Mouse (Mus musculus) hindbrain, embryonic 14.5 days (tissue): ENCODE data around the gene Ggta1. TPM values are rescaled to one million over a fixed set of nuclear protein-coding genes. Genes with fewer than 3 reads are reported as not detected.

Experiments used
- ATAC-seq: fragments of 200-750 bp; cut with Nextera tagmentation; 2 replicates; pipeline ENCODE4 v1.8.0; 2017; ENCODE audit warnings: moderate number of reproducible peaks, mild to moderate bottlenecking, moderate TSS enrichment, moderate library complexity; ENCODE audit not compliant: low FRiP score
- DNase-seq: peaks from one replicate; pipeline ENCODE4 v3.0.0-alpha.2; 2015; ENCODE audit warnings: low spot score
- H3K27ac ChIP-seq: fragments of 300-500 bp; sonication (generic); 2 replicates; pipeline ENCODE4 v1.5.1; 2014; ENCODE audit warnings: mild to moderate bottlenecking, moderate library complexity
- H3K27me3 ChIP-seq: fragments of 300-500 bp; sonication (generic); 2 replicates; pipeline ENCODE4 v1.6.1; 2014; ENCODE audit warnings: mild to moderate bottlenecking, low read length, mixed read lengths; ENCODE audit not compliant: control insufficient read depth, insufficient read depth
- H3K36me3 ChIP-seq: fragments of 300-500 bp; sonication (generic); replicated peaks from 2 replicates; pipeline ENCODE4 v1.6.1; 2014; ENCODE audit not compliant: control insufficient read depth, insufficient read depth
- H3K4me1 ChIP-seq: fragments of 300-500 bp; sonication (generic); replicated peaks from 2 replicates; pipeline ENCODE4 v1.6.1; 2014; ENCODE audit warnings: antibody characterized with exemption, low read length, mixed read lengths; ENCODE audit not compliant: control insufficient read depth, insufficient read depth
- H3K4me2 ChIP-seq: fragments of 300-500 bp; sonication (generic); replicated peaks from 2 replicates; pipeline ENCODE4 v1.6.1; 2014; ENCODE audit warnings: mild to moderate bottlenecking, moderate library complexity
- H3K4me3 ChIP-seq: fragments of 300-500 bp; sonication (generic); replicated peaks from 2 replicates; pipeline ENCODE4 v1.5.1; 2014; ENCODE audit warnings: mild to moderate bottlenecking, low read length
- H3K9ac ChIP-seq: fragments of 300-500 bp; sonication (generic); 2 replicates; pipeline ENCODE4 v1.6.1; 2014
- H3K9me3 ChIP-seq: fragments of 300-500 bp; sonication (generic); 2 replicates; pipeline ENCODE4 v1.6.1; 2016; ENCODE audit warnings: low read length; ENCODE audit not compliant: control insufficient read depth
- WGBS: fragments of 180-500 bp; shearing (Covaris S2); extraction: QIAGEN DNeasy Blood & Tissue Kit; methylation state at CpG from one replicate; pipeline ENCODE4 v1.1.7; 2014; 5-methylcytosine and 5-hydroxymethylcytosine counted together
- polyA plus RNA-seq: library from polyadenylated mRNA; unstranded; fragments of >200 nt; fragmentation: Nextera tagmentation; extraction: Ambion mirVana; gene quantifications from 2 replicates; pipeline ENCODE4 v1.2.1, GENCODE M21; 2014

Ggta1 gene
- polyA plus RNA-seq, 1 experiment from 2014 or later, result 8.4 TPM

DNA sequence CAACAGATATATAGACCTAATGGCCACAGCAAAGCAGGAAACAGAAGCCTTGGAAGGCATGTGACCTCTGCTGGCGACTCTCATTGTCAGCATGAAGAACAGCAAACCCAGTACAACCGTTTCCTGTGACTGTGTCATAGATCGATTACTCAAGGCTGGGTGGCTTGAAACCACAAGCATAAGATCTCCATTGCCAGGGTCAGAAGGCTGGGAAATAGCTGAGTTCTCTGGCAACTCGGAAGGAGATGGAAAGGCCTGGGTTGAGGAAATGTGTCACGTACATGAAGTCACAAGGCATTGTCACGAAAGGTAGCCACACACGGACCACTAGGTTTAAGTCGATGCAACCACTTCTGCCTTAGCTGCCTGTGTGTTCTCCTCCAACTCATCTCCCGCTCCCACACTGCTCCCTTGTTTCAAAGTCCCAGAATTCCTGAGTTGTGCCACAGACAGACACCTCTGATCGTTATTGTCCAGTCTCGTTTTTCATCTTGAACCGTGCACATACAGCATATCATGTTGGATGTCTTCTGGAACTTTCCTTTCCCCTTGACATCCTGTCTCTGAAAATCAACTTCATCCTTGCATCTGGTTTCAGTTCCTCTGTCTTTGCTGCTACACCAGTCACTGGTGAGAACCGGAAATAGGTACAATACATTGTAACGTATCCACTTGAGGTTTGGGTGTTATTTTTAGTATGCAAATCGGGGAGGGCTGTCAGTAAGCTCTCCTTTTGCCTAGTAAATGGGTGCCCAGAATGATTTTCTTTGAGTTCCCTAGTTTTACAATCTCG, 32.7 kb upstream of the Ggta1 start:
- no peak overlapping the region for H3K9ac ChIP-seq
- H3K4me3 ChIP-seq, result no peak overlapping the region
- ATAC-seq (no peak), DNase-seq (no peak)
- H3K27me3 ChIP-seq, result no peaks in the 10 kb centered on the region
- 87% methylated on average over 16 of the region's 16 CpGs for WGBS
- H3K9me3 ChIP-seq, result no peaks in the 10 kb centered on the region
- no peak overlapping the region for H3K4me2 ChIP-seq
- H3K27ac ChIP-seq, result no peak overlapping the region
- no peaks in the 10 kb centered on the region for H3K4me1 ChIP-seq
- no peaks in the 10 kb centered on the region for H3K36me3 ChIP-seq

DNA sequence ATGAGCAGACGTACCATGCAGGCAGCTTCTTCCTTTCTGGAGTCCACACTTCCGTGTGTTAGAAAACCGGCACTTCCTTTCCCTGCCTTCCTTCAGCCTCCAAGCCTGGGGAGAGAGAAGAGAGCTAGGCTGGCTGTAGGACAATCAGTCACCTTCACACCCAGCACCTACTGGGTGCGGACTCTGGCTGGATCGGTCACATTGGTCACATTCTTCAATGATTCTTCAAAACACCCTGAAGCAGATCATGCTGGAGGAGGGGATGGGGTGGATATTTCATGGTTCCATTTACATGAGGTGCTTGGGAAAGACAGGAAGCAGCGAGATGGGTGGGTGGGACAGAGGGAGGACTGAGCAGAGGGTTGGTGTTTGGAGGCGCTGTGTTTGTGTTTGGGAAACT, 30.5 kb upstream of the Ggta1 start:
- no peak overlapping the region for H3K4me3 ChIP-seq
- no peaks in the 10 kb centered on the region for H3K27me3 ChIP-seq
- H3K36me3 ChIP-seq, result no peaks in the 10 kb centered on the region
- no peak overlapping the region for H3K9ac ChIP-seq
- no peaks in the 10 kb centered on the region for H3K9me3 ChIP-seq
- ATAC-seq (no peak), DNase-seq (no peak)
- no peak overlapping the region for H3K4me2 ChIP-seq
- 86% methylated on average over 7 of the region's 7 CpGs for WGBS
- no peak overlapping the region for H3K27ac ChIP-seq
- H3K4me1 ChIP-seq, result no peaks in the 10 kb centered on the region

DNA sequence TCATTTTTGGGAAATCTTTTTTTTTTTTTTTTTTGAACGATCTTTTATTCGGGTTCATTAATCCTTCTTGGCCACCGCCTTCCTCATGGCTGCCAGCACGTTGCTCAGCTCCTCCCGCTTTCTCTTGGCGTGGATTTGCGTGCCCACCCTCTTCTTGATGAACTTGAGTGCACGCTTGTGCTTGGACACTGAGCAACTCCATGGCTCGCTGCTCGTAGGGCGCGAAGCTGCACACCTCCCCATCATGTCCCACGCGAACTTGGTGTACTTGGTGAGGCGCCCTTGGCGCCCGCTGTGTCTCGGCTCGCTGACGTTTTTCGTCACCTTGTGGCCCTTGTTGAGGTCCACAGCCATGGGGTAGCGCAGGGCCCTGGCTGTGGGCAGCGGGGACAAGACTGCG, 28.1 kb upstream of the Ggta1 start:
- 89% methylated on average over 24 of the region's 24 CpGs for WGBS
- H3K4me2 ChIP-seq, result no peak overlapping the region

DNA sequence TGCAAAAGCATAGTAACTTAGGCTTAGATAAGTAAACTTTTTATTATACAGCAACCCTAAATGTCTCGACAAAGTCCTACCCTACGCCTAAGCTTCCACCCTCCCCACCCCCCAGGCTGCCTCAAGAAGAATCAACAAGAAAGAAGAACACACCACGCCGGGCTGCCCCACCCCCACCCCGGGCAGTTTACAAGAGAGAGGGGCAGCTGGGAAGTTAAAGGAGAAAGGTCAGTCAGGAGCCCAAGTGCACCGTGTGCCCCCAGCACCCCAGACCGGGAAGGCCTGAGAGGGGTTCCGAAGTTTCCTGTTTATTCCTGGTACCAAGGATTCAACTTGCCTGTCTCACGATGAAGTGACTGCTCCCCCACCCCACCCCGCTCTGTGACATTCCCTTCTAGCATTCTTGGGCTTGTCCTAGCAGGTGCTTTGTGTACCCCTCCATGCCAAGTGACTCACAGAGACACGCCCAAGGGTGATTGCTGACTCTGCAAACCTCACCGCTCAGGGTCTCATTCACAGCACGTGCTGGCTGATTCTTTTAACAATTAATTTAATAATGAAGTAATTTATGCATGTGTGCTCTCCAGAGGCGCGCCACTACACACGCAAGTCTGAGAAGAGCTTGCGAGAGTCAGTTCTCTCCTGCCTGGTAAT, 27.6 kb upstream of the Ggta1 start:
- ATAC-seq (peak; percentile 46; the same call in 1 of the 2 replicates), DNase-seq (no peak)
- Histone ChIP-seq H3K27me3 (no peaks in the 10 kb centered on the region), H3K27ac (no peak overlapping the region), H3K9me3 (no peaks in the 10 kb centered on the region), H3K4me3 (no peak overlapping the region), H3K4me1 (no peaks in the 10 kb centered on the region), H3K4me2 (peak overlapping the region; percentile 15; the same call in 1 of the 2 replicates), H3K36me3 (no peaks in the 10 kb centered on the region), H3K9ac (no peak overlapping the region)
- WGBS, result 20% methylated on average over 17 of the region's 17 CpGs

More for the DNA sequence above, 28.1 kb upstream of the Ggta1 start:
- Histone ChIP-seq H3K4me1 (no peaks in the 10 kb centered on the region), H3K27me3 (no peaks in the 10 kb centered on the region), H3K4me3 (no peak overlapping the region), H3K9me3 (no peaks in the 10 kb centered on the region), H3K9ac (no peak overlapping the region), H3K27ac (no peak overlapping the region), H3K36me3 (no peaks in the 10 kb centered on the region)
- DNase-seq, result no peak
- 0 out of 2 replicates have a peak, but pooled peaks have one; percentile 24 for ATAC-seq

DNA sequence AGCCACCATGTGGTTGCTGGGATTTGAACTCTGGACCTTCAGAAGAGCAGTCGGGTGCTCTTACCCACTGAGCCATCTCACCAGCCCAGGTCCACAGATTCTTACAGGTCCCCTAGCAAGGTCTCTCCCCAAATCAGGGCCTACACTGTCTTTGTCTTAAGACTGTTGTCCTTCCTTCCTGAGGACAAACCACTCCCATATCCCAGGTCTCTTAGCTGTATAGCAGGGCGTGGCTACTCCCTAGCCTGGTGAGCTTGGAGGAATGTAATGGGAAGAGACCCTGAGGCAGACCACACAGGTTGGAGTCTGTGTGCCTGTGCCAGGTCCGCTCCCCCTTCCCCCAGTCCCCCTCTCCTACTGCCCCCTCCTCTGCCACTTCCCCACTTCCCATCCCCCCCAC, 24.7 kb upstream of the Ggta1 start:
- no peak for DNase-seq
- Histone ChIP-seq H3K4me1 (no peaks in the 10 kb centered on the region), H3K4me3 (no peak overlapping the region), H3K9ac (no peak overlapping the region), H3K9me3 (no peaks in the 10 kb centered on the region), H3K27me3 (no peaks in the 10 kb centered on the region), H3K36me3 (no peaks in the 10 kb centered on the region), H3K27ac (no peak overlapping the region), H3K4me2 (no peak overlapping the region)
- ATAC-seq, result no peak
- 79% methylated on average over 3 of the region's 3 CpGs for WGBS

DNA sequence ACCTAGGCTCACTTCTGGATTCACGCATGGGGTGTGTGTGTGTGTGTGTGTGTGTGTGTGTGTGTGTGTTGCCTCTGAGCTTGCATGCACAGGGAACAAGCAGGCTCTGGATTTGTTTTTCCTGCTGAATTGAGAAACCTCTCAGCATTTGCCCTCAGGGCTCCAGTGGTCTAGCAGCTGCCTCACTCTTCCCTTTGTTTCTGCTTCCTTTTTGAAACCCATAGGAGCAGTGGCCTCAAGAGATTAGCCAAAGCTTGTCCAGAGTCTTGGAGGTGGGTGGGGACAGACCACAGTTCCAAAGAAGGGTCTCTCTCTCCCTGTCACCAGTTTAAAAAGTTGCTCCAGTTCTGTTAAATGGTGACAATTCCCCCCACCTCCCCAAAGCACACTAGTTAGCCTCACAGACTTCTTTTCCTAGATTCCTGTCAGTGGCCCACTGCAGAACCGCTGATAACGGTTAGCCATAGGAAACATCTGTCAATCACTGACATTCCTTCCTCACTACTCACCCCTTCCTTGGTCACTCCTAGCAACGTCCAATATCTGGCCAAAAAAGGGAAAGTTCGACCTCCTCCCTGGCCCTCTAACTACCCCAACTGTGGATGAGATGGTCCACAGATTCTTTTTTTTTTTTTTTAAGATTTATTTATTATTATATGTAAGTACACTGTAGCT, 24.1 kb upstream of the Ggta1 start:
- Histone ChIP-seq H3K27me3 (no peaks in the 10 kb centered on the region), H3K4me1 (no peaks in the 10 kb centered on the region), H3K27ac (no peak overlapping the region), H3K36me3 (no peaks in the 10 kb centered on the region), H3K4me2 (no peak overlapping the region), H3K4me3 (no peak overlapping the region), H3K9ac (no peak overlapping the region), H3K9me3 (no peaks in the 10 kb centered on the region)
- DNase-seq (no peak), ATAC-seq (no peak)
- WGBS, result 28% methylated on average over 5 of the region's 5 CpGs

DNA sequence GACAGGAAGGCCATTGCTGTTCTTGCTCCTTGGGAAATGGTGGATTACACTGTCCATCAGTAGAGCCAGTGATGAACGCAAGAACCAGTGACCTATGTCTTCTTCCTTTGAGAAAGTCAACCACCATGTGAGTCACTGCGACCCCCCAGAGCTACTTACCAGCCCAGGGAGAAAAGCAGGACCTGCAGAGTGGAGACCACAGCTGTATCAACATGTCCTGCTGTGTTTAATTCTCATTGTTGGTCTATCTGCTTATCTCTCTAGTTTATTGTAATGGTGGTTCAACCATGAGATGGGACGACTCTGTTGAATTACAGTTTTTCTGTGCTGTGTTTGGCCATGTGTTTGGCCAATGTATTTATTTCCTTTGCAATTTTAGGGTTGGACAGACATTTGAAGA, 21.1 kb upstream of the Ggta1 start:
- Histone ChIP-seq H3K27me3 (no peaks in the 10 kb centered on the region), H3K4me2 (no peak overlapping the region), H3K27ac (no peak overlapping the region), H3K9me3 (no peaks in the 10 kb centered on the region), H3K4me3 (no peak overlapping the region), H3K4me1 (peaks cover 5% of the 10 kb centered on the region; the same call in 1 of the 2 replicates), H3K9ac (no peak overlapping the region), H3K36me3 (no peaks in the 10 kb centered on the region)
- no peak for ATAC-seq
- WGBS, result 88% methylated on average over 3 of the region's 3 CpGs
- DNase-seq, result no peak

DNA sequence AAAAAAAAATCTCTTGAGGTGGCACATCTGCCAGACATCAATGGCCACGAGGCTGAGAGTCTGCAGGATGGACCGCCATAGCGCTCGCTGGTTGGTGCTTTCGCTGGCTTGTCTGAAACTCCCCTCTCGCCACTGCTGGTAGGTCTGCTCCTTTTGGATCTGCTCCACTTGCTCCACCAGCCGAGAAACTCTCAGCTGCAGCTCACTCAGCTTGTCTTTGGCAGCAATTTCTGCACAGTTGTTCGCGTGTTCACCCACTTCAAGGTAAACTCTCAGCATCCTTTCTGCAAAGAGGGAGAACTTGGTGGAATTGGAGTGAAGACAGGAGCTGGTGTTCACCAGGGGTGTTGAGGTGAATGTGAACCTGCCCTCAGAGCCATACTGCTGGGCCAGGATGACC, 20.4 kb upstream of the Ggta1 start:
- Histone ChIP-seq H3K4me1 (peaks cover 5% of the 10 kb centered on the region; the same call in 1 of the 2 replicates), H3K27me3 (no peaks in the 10 kb centered on the region), H3K9me3 (no peaks in the 10 kb centered on the region), H3K9ac (no peak overlapping the region), H3K36me3 (no peaks in the 10 kb centered on the region), H3K4me3 (no peak overlapping the region), H3K4me2 (no peak overlapping the region), H3K27ac (no peak overlapping the region)
- WGBS, result 91% methylated on average over 9 of the region's 9 CpGs
- ATAC-seq, result no peak
- no peak for DNase-seq

DNA sequence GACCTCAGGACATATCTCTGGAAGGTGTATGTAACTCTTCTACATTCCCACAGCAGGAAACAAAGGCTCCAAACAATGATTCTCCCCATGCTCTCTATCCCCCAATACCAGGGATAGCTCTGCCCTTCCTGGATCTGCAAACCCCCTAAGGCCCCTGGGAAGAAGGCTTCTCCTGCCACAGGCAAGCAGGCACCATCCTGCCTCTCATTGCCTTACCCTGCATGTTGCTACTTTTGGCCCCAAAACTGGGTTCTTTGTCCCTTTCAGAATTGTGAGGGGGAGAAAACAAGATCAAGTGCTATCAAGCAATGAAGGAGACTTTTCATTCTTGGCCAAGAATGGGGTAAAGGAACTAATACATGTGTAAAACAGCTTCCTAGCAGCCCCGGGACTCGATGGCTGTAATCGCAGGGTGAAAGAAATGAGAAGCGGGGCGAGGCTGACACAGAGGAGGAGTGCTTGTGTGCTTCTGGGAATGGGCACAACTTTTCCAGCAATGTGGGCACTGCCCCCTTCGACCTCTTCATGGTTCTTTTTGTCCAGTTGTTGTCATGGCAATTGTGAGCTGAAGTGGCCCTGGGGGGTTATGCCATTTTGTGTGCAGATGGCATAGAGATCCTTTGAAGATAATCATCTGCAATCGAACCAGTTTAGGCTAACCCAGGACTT, 18.4 kb upstream of the Ggta1 start:
- Histone ChIP-seq H3K4me1 (peaks cover 5% of the 10 kb centered on the region; the same call in 1 of the 2 replicates), H3K4me2 (no peak overlapping the region)
- 39% methylated on average over 7 of the region's 7 CpGs for WGBS

More for the DNA sequence above, 18.4 kb upstream of the Ggta1 start:
- Histone ChIP-seq H3K4me3 (no peak overlapping the region), H3K9me3 (no peaks in the 10 kb centered on the region), H3K36me3 (no peaks in the 10 kb centered on the region), H3K27me3 (no peaks in the 10 kb centered on the region), H3K9ac (no peak overlapping the region), H3K27ac (no peak overlapping the region)
- DNase-seq (no peak), ATAC-seq (no peak)
